Mouse (Mus musculus): ENCODE measurements around the gene Aplf. TPM values are rescaled to one million over a fixed set of nuclear protein-coding genes. Genes with fewer than 3 reads are reported as not detected.
"Not testable (repeated sequence)": the region's sequence is repeated elsewhere in the genome, so short reads cannot be mapped to it uniquely, and the experiment has no call there.

The Aplf gene
- polyA plus RNA-seq, 1 experiment from 2014 or later: 9.0 TPM

DNA sequence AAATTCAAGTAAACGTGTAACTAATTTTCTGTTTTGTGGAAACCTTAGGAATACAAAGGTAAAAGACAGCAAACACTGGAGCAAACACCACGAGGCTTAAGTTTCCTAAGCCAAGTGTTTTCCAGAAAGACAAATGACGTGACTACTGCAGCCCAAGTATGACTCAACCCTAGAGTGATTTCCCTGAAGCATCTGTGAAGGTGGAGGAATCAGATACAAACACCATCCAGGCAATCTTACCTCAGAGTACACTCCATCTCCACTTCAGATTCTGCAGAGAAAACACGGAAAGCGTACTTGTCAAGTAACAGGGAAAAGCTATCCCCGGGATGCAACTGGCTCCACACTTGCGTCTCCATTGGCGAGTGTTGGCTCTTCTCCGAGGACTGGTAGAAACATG, 8.5 kb downstream of the Aplf start:
- no peak for ATAC-seq (ENCODE audit: low FRiP score)
- WGBS: 94% methylated on average over 9 of the region's 9 CpGs
- no peak overlapping the region for H3K9ac ChIP-seq (replicated peaks)
- no peaks in the 10 kb centered on the region for H3K27me3 ChIP-seq (replicated peaks)
- no peak overlapping the region for H3K4me3 ChIP-seq (replicated peaks)
- H3K36me3 ChIP-seq: no peaks in the 10 kb centered on the region; the same call in 1 of the 2 replicates
- 0 out of 2 replicates have a peak, but pooled peaks cover 2% of the 10 kb centered on the region for H3K4me1 ChIP-seq
- no peaks in the 10 kb centered on the region for H3K9me3 ChIP-seq (replicated peaks)
- no peak overlapping the region for H3K4me2 ChIP-seq
- H3K27ac ChIP-seq (replicated peaks): no peak overlapping the region

- Histone ChIP-seq H3K27me3 (replicated peaks) (no peaks in the 10 kb centered on the region), H3K9ac (replicated peaks) (no peak overlapping the region), H3K4me3 (replicated peaks) (no peak overlapping the region), H3K36me3 (peaks cover 9% of the 10 kb centered on the region; the same call in 1 of the 2 replicates), H3K4me1 (no peaks in the 10 kb centered on the region), H3K27ac (replicated peaks) (no peak overlapping the region), H3K4me2 (no peak overlapping the region), H3K9me3 (replicated peaks) (no peaks in the 10 kb centered on the region)
- ATAC-seq (ENCODE audit: low FRiP score): no peak
- WGBS: 82% methylated on average over 6 of the region's 6 CpGs
Observed at GRCm38 (mm10) chr6:87662197-87662596, 9.8 kb downstream of the Aplf start.

- Histone ChIP-seq H3K36me3 (peaks cover 9% of the 10 kb centered on the region; the same call in 1 of the 2 replicates), H3K4me2 (no peak overlapping the region), H3K27me3 (replicated peaks) (no peaks in the 10 kb centered on the region), H3K4me3 (replicated peaks) (no peak overlapping the region), H3K9me3 (replicated peaks) (no peaks in the 10 kb centered on the region), H3K4me1 (no peaks in the 10 kb centered on the region), H3K9ac (replicated peaks) (no peak overlapping the region), H3K27ac (replicated peaks) (no peak overlapping the region)
- 89% methylated on average over 2 of the region's 2 CpGs for WGBS
- no peak for ATAC-seq (ENCODE audit: low FRiP score)
Observed at GRCm38 (mm10) chr6:87661707-87662106, 10.3 kb downstream of the Aplf start.

GRCm38 (mm10) chr6:87658816-87659215, 13.2 kb downstream of the Aplf start:
- Histone ChIP-seq H3K27ac (replicated peaks) (no peak overlapping the region), H3K4me1 (no peaks in the 10 kb centered on the region), H3K4me2 (no peak overlapping the region), H3K4me3 (replicated peaks) (no peak overlapping the region), H3K27me3 (replicated peaks) (no peaks in the 10 kb centered on the region), H3K9me3 (replicated peaks) (no peaks in the 10 kb centered on the region), H3K9ac (replicated peaks) (no peak overlapping the region), H3K36me3 (peaks cover 9% of the 10 kb centered on the region; the same call in 1 of the 2 replicates)
- WGBS: 97% methylated on average over 4 of the region's 4 CpGs
- no peak for ATAC-seq (ENCODE audit: low FRiP score)

DNA sequence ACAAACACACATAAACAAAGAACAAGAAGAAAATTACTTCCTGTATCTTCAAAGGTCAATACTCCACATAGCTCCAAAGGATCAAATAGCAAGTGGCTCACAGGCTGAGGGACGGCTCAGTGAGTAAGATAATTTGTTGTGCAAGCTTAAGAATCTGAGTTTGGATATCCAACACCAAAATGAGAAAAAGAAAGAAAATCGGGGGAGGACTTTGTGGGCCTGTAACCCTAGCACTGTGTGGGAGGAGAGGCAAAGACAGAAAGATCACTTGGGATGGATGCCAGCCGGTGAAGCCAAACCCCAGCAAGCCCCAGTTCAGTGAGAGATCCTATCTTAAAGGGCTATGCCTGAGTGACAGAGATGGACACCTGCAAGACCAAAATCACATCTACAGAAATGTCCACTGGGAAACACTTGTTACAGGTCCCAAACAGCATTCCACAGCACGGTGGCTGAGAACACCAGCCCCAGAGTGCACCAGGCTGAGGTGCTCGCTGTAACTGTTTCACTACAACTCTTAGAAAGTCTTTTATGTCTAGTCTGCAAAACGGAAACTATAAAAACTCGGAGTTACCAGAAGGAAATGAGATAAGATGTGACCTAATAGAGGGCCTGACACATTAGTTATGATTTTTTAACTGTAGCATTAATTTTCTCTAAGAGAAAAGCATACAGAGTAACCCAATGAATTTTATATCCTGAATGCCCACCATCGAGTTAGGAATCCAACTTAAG, 17.9 kb downstream of the Aplf start:
- Histone ChIP-seq H3K9me3 (replicated peaks) (no peaks in the 10 kb centered on the region), H3K27me3 (replicated peaks) (no peaks in the 10 kb centered on the region), H3K9ac (replicated peaks) (no peak overlapping the region), H3K4me1 (no peaks in the 10 kb centered on the region), H3K4me3 (replicated peaks) (no peak overlapping the region), H3K27ac (replicated peaks) (no peak overlapping the region), H3K36me3 (peaks cover 9% of the 10 kb centered on the region; the same call in 1 of the 2 replicates), H3K4me2 (no peak overlapping the region)
- no peak for ATAC-seq (ENCODE audit: low FRiP score)
- WGBS: 84% methylated on average over 8 of the region's 8 CpGs

DNA sequence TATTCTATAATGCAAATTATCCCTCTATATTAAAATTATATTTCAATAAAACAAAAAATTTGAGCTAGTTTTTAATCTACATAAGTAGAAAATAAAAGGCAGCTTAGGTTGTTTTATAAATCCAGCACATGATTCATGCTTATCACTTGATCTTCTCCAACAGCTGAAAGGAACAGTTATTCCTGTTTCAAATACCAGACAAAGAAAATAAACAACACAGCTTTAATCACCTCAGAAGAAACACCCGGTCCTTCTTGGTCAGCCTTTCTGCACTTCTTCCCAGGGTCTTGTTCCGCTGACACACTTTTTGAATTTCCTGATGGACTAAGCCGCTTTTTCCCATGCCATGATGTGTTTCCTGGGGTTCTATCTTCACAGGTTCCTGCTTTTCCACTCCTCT, 18.5 kb downstream of the Aplf start:
- Histone ChIP-seq H3K9me3 (replicated peaks) (no peaks in the 10 kb centered on the region), H3K4me2 (no peak overlapping the region), H3K4me1 (no peaks in the 10 kb centered on the region), H3K4me3 (replicated peaks) (no peak overlapping the region), H3K9ac (replicated peaks) (no peak overlapping the region), H3K27ac (replicated peaks) (no peak overlapping the region), H3K27me3 (replicated peaks) (no peaks in the 10 kb centered on the region), H3K36me3 (peaks cover 9% of the 10 kb centered on the region; the same call in 1 of the 2 replicates)
- no peak for ATAC-seq (ENCODE audit: low FRiP score)
- 78% methylated on average over 3 of the region's 3 CpGs for WGBS

GRCm38 (mm10) chr6:87652670-87653069, 19.3 kb downstream of the Aplf start:
- Histone ChIP-seq H3K4me1 (no peaks in the 10 kb centered on the region), H3K27ac (replicated peaks) (no peak overlapping the region), H3K4me2 (no peak overlapping the region), H3K4me3 (replicated peaks) (no peak overlapping the region), H3K27me3 (replicated peaks) (no peaks in the 10 kb centered on the region), H3K9ac (replicated peaks) (no peak overlapping the region), H3K9me3 (replicated peaks) (no peaks in the 10 kb centered on the region), H3K36me3 (0 out of 2 replicates have a peak, but pooled peaks cover 1% of the 10 kb centered on the region)
- ATAC-seq (ENCODE audit: low FRiP score): no peak
- 95% methylated on average over 9 of the region's 9 CpGs for WGBS

DNA sequence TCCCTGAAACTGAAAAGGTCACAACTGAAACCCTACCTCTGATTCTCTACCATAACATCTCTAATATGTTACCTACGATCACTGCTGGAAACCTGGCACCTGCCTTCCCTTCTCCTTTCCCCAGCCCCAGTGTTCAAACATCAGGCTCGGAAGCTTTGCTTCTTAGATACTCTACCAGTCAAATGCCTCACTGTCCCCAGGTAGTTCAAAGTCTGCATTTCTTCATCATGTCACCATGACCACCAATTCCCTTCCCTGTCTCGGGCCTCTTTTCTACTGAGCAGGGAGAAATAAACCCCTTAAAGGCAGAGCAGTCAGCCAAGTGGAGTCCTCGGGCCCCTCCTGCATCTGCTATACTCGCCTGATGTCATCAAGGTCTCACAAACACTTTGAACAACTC, 20.2 kb downstream of the Aplf start:
- H3K4me2 ChIP-seq: no peak overlapping the region
- 92% methylated on average over 5 of the region's 5 CpGs for WGBS
- H3K27ac ChIP-seq (replicated peaks): no peak overlapping the region
- no peak overlapping the region for H3K4me3 ChIP-seq (replicated peaks)
- H3K4me1 ChIP-seq: no peaks in the 10 kb centered on the region
- no peak for ATAC-seq (ENCODE audit: low FRiP score)
- no peaks in the 10 kb centered on the region for H3K9me3 ChIP-seq (replicated peaks)
- no peak overlapping the region for H3K9ac ChIP-seq (replicated peaks)
- no peaks in the 10 kb centered on the region for H3K27me3 ChIP-seq (replicated peaks)
- no peaks in the 10 kb centered on the region for H3K36me3 ChIP-seq

DNA sequence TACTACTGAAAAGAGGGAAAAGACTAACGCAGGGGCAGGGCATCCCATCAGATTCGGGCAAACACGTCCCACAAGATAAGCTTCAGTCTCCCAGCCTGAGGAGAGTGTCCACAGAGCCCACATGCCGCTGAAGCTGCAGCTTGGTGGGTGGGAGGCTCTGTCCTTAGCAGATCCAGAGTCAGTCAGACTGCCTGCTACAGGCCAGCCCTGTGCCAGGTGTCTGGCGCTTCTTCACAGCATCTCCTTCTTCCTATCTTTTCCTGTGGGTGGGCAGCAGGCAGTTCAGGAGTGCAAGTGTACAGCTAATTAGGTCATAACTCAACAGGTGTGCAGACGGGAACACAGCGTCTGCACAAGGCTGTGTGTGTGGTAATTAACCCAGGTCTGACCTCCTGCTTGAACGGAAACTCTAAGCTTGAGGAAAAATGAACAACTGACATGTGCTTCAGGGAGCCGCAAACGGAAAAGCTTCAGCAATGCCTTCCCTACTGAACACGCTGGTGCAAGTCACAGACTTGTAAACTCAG, 33.8 kb downstream of the Aplf start:
- Histone ChIP-seq H3K9ac (replicated peaks) (no peak overlapping the region), H3K36me3 (no peaks in the 10 kb centered on the region), H3K27ac (replicated peaks) (no peak overlapping the region), H3K9me3 (replicated peaks) (no peaks in the 10 kb centered on the region), H3K4me2 (no peak overlapping the region), H3K27me3 (replicated peaks) (no peaks in the 10 kb centered on the region), H3K4me1 (no peaks in the 10 kb centered on the region), H3K4me3 (replicated peaks) (no peak overlapping the region)
- ATAC-seq (ENCODE audit: low FRiP score): no peak
- WGBS: 60% methylated on average over 11 of the region's 11 CpGs

GRCm38 (mm10) chr6:87632176-87632575, 39.8 kb downstream of the Aplf start:
- Histone ChIP-seq H3K36me3 (peaks cover 4% of the 10 kb centered on the region; the same call in 1 of the 2 replicates), H3K9ac (replicated peaks) (no peak overlapping the region), H3K4me3 (replicated peaks) (no peak overlapping the region), H3K9me3 (replicated peaks) (no peaks in the 10 kb centered on the region), H3K27me3 (replicated peaks) (no peaks in the 10 kb centered on the region), H3K4me1 (no peaks in the 10 kb centered on the region), H3K4me2 (no peak overlapping the region), H3K27ac (replicated peaks) (no peak overlapping the region)
- WGBS: 81% methylated on average over 4 of the region's 4 CpGs
- no peak for ATAC-seq (ENCODE audit: low FRiP score)

DNA sequence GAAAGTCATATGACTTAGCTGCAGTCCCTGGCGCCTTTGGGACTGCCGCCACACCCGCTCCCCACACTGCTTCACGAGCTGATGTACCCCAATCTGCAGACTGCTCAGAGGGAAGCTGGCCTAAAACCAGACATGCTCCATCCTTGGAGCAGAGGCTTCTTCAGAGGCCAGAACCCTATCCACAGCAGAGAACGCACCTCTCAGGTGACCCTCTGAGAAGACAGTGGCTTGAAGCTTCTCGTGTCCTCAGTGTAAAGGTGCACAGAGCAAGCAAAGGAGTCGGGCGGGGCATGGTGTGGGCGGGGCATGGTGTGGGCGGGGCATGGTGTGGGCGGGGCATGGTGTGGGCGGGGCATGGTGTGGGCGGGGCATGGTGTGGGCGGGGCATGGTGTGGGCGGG, 43.1 kb downstream of the Aplf start:
- not testable (repeated sequence) for H3K4me2 ChIP-seq; H3K4me3 ChIP-seq (replicated peaks); H3K36me3 ChIP-seq; ATAC-seq (ENCODE audit: low FRiP score); H3K4me1 ChIP-seq; H3K9me3 ChIP-seq (replicated peaks); H3K27ac ChIP-seq (replicated peaks); H3K27me3 ChIP-seq (replicated peaks); H3K9ac ChIP-seq (replicated peaks)
- WGBS: 83% methylated on average over 12 of the region's 15 CpGs

DNA sequence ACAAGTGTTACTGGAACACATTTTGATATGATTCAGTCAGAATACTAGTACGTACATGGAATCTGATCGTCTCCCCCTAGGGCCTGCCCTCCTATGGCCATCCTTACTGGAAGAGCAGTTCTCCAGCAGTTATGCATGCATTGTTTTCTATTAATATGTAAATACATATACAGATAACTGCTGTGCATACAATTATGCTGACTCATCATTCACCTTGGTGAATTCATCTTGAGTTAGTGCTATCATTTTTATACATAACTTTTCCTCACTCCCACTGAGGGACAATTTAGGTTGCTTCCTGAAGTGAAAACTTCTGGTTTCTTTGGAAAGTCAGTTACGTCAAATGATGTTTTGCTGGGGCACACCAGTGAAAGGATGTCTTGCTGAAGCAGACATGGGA, 48.8 kb downstream of the Aplf start:
- no peak for ATAC-seq (ENCODE audit: low FRiP score)
- 90% methylated on average over 3 of the region's 3 CpGs for WGBS

More for the DNA sequence above, 48.8 kb downstream of the Aplf start:
- Histone ChIP-seq H3K4me3 (replicated peaks) (no peak overlapping the region), H3K36me3 (no peaks in the 10 kb centered on the region), H3K4me2 (no peak overlapping the region), H3K9ac (replicated peaks) (no peak overlapping the region), H3K27ac (replicated peaks) (no peak overlapping the region), H3K4me1 (peaks cover 7% of the 10 kb centered on the region; the same call in 1 of the 2 replicates), H3K27me3 (replicated peaks) (no peaks in the 10 kb centered on the region), H3K9me3 (replicated peaks) (no peaks in the 10 kb centered on the region)
